Mouse (Mus musculus) thymus, postnatal 4 days (tissue): Measurements from ENCODE around the gene Myl4.
A peak's percentile ranks its signal among the peaks of the same experiment; 100 is the strongest.

ENCODE experiments used
- DNase-seq: peaks from one replicate; pipeline ENCODE4 v3.0.0; 2021

Gene Myl4

GRCm38 (mm10) chr11:104608249-104608920 lies 57.9 kb downstream of the Myl4 start:
- no peak for DNase-seq

DNA sequence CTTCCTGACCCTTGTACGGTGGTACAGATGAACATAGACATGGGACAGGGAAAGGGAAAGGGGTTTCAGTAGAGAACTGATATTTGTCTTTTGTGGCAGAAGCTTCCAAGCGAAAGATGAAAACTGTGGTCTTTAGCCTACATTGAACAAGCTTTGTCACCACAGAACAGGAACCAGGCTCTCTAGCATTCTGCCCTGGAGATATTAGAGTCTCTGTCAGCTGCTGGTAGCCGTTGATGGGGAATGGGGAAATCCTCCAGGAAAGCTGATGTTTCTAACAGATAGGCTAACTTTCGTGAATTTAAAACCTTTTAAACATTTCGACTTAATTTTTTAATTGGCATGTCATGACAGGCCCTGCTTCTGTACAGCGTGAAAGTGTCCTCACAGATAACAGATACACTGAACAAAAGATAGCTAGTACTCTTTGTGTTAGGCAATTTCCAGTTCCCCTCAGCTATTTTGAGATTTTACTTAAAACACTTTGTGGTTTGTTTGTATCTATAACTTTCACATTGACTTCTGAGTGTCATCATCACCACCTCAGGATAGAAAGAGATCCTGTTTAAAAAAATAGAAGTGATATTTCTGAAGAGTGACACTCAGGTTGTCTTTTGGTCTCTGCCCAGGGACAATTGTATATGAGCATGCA lies 58.7 kb downstream of the Myl4 start:
- DNase-seq: no peak

GRCm38 (mm10) chr11:104609733-104610132 lies 59.3 kb downstream of the Myl4 start:
- DNase-seq: no peak

GRCm38 (mm10) chr11:104611579-104612151 lies 61.2 kb downstream of the Myl4 start:
- DNase-seq: no peak

GRCm38 (mm10) chr11:104613551-104613950 lies 63.1 kb downstream of the Myl4 start:
- no peak for DNase-seq

DNA sequence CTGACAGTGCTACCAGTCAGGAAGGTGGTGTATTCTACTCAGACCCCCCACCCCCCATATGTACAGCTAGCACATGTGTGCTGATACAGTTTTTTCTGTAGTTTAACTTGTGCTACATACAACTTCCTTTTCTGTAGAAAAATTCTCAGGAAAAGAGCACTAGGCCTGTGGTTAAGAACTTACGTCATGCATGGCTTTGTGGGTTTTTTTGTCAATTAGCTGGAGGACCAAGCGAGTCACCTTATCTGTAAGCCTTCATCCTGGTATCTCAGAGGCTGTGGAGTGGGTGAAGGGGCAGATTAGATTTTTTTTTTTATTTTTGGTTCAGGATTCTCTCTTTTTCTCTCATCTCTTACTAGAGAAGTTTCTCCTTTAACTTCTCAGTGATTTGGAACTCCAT lies 63.7 kb downstream of the Myl4 start:
- no peak for DNase-seq

DNA sequence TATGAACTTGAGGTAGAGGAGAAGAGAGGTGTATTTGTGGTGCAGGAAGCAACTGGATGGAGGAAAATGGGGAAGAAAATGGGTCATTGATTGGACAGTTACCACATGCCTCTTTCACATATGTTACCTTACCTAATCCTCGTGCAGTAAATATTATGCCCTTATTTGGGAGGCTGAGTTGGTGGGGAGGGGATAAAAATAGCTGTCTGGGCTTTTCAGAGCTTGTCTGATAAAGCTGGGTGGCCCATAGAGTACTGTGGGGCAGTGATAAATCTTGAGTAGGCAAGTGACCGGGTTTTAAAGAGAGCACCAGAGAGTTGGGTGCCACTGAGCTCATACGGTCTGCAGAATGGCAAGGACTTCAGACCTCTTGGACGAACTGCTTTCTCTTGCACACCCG lies 65.7 kb downstream of the Myl4 start:
- no peak for DNase-seq

GRCm38 (mm10) chr11:104618638-104619076 lies 68.2 kb downstream of the Myl4 start:
- DNase-seq: no peak

- no peak for DNase-seq
Measured at GRCm38 (mm10) chr11:104619084-104620022, 68.9 kb downstream of the Myl4 start.

GRCm38 (mm10) chr11:104622040-104622962 lies 71.8 kb downstream of the Myl4 start:
- no peak for DNase-seq

DNA sequence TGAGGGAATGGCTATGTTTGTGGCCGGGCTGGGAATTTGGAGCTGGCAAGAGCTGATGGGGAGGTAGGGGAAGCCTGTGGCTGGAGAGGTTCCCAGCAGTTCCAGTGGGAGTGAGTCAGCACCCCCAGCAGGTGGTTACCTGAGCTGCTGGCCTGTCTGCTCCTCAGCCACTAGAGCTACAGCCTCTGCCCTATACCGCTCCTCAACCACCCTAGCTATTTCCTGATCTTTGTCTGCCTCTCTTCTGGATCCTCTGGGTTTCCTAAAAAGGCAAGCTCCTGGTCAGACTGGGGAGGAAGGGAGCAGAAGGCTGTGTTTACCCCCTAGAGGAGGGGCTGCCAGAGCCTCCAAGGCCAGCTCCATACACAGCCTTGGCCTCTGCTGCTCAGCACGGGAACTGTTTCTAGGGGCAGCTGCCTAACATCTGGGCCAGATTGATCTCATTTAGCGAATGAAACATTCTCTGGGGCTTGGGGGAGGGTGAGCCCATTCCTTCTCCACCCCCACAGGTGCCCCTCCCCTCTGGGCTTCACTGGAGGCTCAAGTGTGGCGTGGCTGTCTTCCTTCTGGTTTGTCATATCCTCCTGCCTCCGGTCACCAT lies 74.4 kb downstream of the Myl4 start:
- DNase-seq: no peak

GRCm38 (mm10) chr11:104625453-104626402 lies 75.3 kb downstream of the Myl4 start:
- no peak for DNase-seq

DNA sequence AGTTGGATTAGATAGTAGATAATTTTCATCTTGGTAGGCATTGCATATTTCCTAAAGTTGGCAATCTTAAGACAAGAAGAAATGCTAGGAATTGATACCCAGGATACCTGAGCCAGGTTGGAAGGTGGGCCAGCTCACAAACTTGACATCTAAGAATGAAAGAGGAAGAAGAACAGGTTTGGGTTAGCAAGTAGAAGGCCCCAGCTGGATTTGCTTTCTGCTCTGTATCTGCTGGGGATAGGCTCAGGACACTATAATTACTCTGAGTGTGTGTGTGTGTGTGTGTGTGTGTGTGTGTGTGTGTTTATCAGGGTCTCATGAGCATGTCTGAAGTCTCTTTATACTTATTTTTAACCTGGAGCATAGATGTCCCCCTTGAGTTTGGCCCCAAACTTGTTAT lies 76.2 kb downstream of the Myl4 start:
- no peak for DNase-seq

DNA sequence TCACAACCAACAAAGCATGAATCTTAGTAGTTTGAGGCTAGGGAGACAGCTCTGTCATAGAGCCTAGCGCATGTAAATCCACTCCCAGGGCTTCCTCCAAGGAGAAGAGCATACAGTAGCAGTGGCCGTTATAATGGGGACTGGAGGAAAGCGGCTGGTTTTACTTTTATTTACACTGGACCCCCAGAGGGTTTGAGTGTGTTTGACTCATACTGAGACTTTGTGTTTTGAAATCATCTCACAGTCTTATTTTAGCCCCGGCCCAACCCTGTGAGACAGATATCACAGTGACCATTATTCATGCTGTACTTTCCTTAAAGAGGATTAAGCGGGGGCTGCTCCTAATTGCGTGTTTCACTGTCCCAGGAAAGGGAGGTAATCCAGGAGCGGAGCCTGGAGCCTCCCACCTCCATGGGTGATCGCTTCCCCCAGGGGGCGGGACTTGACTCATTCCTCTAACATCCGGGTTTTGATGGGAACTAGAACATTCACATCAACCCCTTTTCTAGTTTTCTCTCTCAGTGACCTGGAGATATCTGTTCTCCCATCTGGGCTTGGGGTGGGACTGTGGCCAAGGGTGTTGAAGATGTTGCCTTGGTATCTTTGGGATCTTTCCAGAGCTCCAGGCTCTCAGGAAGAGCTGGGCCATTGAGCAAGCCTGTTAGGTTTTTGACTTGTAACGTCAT lies 77.3 kb downstream of the Myl4 start:
- no peak for DNase-seq

GRCm38 (mm10) chr11:104628566-104628965 lies 78.1 kb downstream of the Myl4 start:
- DNase-seq: no peak

DNA sequence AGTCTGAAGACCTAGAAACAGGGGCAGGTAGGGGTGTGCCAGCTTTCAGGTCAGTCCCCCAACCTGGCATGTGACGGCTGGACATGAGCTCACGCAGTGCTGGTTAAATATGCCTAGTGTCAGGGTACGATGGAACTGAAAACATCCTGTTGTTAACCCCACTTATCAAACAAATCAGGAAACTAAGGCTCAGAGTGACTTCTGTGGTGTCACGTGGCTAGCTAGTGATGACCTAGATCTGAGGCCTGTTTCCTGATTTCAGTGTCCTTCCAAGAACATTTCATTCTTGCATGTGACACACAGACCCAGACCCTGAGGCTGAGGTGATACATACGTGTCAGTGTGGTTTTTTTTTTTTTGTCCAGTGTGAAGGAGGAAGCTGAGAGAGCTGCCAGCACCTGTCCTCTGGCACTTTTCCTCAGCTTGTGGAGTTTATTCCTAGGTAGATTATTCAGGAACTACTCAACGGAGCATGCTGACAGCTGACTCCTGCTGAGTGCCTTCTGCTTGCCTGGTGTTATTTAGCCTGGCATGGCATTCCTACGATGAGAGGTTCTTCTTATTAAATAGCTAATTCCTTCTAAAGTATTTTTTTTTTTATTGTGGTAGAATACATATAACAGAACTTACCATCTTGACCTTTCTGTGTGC lies 79.8 kb downstream of the Myl4 start:
- DNase-seq: no peak

- peak; percentile 43 for DNase-seq
Measured at GRCm38 (mm10) chr11:104631306-104631705, 80.8 kb downstream of the Myl4 start.

DNA sequence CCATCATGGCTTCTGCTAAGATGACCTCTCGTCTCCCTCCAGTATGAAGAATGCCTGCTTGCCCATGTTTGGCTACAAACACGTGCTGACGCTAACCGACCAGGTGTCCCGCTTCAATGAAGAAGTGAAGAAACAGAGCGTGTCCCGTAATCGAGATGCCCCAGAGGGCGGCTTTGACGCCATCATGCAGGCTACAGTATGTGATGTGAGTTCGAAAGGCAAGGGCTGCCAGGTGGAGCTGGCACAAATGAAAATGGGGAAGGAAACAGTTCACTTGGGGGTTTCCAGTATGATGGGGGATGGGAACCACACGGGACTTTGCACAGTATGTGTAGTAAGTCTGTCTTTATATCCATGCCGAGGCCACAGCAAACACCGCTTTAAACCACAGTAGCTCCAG lies 86.5 kb downstream of the Myl4 start:
- DNase-seq: no peak

DNA sequence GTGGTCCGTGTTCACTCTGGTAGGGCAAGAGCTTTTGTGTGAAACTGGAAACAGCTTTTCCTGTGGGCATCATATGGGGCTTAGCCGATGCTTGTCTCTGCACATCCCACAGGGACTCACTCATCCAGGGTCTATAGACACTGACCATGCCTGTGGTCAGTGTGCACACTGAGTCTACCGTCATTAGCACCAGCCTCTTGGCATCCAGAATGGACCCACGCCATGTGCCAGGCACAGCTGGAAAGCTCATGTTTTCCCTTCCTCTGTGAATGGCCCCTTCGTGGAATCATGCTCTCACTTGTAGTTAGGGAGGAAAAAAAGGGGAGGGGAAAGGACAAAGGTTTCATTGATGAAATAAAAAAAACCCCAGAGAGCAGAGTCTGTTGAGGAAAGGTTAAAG lies 87.5 kb downstream of the Myl4 start:
- DNase-seq: no peak
